Mouse (Mus musculus) thymus, adult 2 months (tissue): ENCODE measurements around the gene Tenm2. TPM values are rescaled to one million over a fixed set of nuclear protein-coding genes. Genes with fewer than 3 reads are reported as not detected.

Experiments used
- DNase-seq: peaks from one replicate; pipeline ENCODE4 v3.0.0; 2021
- H3K27ac ChIP-seq: fragments of 200-500 bp; 2 replicates; pipeline ENCODE4 v1.5.1; 2012; ENCODE audit warnings: low read length, control low read depth; ENCODE audit not compliant: control insufficient read depth, insufficient read depth
- H3K27me3 ChIP-seq: fragments of 200-500 bp; 2 replicates; pipeline ENCODE4 v1.6.1; 2012; ENCODE audit warnings: mild to moderate bottlenecking, low read length, moderate library complexity, mixed read lengths; ENCODE audit not compliant: control insufficient read depth, insufficient read depth
- H3K36me3 ChIP-seq: fragments of 200-500 bp; 2 replicates; pipeline ENCODE4 v1.6.1; 2012; ENCODE audit warnings: mild to moderate bottlenecking, low read length, moderate library complexity; ENCODE audit not compliant: control insufficient read depth, insufficient read depth
- H3K4me1 ChIP-seq: fragments of 200-500 bp; replicated peaks from 2 replicates; pipeline ENCODE4 v1.6.1; 2012; ENCODE audit warnings: low read length; ENCODE audit not compliant: control insufficient read depth, insufficient read depth
- H3K4me3 ChIP-seq: fragments of 200-500 bp; 2 replicates; pipeline ENCODE4 v1.5.1; 2012; ENCODE audit warnings: mild to moderate bottlenecking, low read length, control low read depth, moderate library complexity; ENCODE audit not compliant: control insufficient read depth, insufficient read depth
- CTCF ChIP-seq: fragments of 200-500 bp; IDR thresholded peaks from 2 replicates; pipeline ENCODE4 v1.5.1; 2012; ENCODE audit warnings: mild to moderate bottlenecking, control low read depth, low read length, moderate library complexity, borderline replicate concordance; ENCODE audit not compliant: control insufficient read depth, poor library complexity, insufficient read depth; ENCODE audit errors: extremely low read depth
- POLR2A ChIP-seq: fragments of 200-500 bp; IDR thresholded peaks from 2 replicates; pipeline ENCODE4 v1.6.1; 2012; ENCODE audit warnings: mild to moderate bottlenecking, low read length, control low read depth, moderate library complexity; ENCODE audit not compliant: control insufficient read depth, poor library complexity, insufficient read depth; ENCODE audit errors: extremely low read depth
- WGBS: fragments of 180-500 bp; shearing (Covaris S2); methylation state at CpG from one replicate; pipeline ENCODE4 v1.1.7; 2018; 5-methylcytosine and 5-hydroxymethylcytosine counted together
- polyA plus RNA-seq: library from polyadenylated mRNA; depleted of rRNA; stranded (reverse); fragments of >200 nt; gene quantifications from 2 replicates; pipeline ENCODE4 v1.2.3, GENCODE M21; 2012

Gene Tenm2
- polyA plus RNA-seq, 1 experiment, result 0.70 TPM

DNA sequence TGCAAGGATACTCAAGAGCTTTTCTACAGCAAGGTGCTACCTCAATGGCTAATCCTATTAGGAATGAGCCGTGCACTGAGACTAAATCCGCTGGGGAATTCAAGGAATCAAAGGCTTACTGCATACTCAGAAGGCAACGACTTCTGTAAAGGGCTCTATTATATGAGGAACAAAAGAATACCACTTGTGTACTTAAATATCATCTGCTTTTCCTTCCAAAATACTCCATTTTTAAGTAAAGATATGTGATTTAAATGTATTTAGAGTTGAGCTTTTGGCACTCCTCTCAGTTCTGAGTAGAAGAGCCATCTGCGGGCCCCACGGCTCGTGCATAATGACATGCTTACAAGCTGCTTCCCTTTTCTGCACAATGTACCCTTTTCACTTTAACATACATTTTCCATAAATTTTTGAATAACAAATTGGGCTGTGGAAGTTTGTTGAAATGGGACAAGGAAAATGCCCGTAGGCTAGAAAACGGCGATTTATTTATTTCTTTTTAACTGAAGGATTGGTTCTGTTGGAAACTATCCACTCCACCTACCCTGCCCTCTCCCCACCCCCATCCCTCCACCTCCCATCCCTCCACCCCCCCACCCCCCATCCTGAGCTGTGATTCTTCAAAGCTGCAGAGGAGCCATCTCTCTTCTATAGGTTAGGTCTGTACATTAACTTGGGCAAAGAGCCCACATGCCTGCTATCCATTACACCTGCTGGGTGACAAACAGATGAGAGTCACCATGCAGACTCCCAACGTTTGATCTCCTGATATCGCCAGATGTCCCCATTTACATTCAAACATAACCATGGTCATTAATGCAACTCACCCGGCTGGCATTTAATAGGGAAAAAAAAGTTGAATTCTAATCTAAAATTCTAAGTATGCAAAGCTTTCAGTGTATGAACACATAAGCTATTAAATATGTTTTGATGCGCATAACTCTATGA is 81.6 kb downstream of the Tenm2 start:
- H3K36me3 ChIP-seq, result no peaks in the 10 kb centered on the region
- no peak for DNase-seq
- H3K4me3 ChIP-seq, result no peak overlapping the region
- 58% methylated on average over 13 of the region's 13 CpGs for WGBS
- no peaks in the 10 kb centered on the region for H3K27me3 ChIP-seq
- H3K4me1 ChIP-seq, result no peaks in the 10 kb centered on the region
- TF ChIP-seq CTCF, result no peak
- TF ChIP-seq POLR2A, result no peak
- H3K27ac ChIP-seq, result no peak overlapping the region

DNA sequence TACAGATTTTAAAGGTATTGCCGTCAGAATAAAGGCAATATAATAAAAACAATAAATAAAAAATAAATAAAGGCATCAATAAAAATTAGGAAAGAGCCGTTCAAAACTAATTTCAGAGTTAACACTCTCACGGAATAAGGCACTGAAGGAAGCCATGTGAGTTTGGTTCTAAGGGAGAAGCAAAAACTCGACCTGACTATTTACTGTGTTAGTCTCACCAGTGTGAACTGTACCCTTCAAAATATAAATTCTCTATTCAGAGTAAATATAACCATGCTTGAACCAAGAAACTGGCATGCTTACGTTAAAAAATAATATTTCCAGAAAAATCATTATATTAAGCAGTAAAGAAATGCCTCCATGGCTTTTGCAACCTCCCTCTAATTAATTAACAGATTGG is 82.4 kb downstream of the Tenm2 start:
- H3K4me1 ChIP-seq, result no peaks in the 10 kb centered on the region
- no peak overlapping the region for H3K27ac ChIP-seq
- H3K36me3 ChIP-seq, result no peaks in the 10 kb centered on the region
- H3K4me3 ChIP-seq, result no peak overlapping the region
- no peaks in the 10 kb centered on the region for H3K27me3 ChIP-seq
- no peak for TF ChIP-seq CTCF
- no peak for TF ChIP-seq POLR2A
- WGBS, result 74% methylated on average over 5 of the region's 5 CpGs
- DNase-seq, result no peak

DNA sequence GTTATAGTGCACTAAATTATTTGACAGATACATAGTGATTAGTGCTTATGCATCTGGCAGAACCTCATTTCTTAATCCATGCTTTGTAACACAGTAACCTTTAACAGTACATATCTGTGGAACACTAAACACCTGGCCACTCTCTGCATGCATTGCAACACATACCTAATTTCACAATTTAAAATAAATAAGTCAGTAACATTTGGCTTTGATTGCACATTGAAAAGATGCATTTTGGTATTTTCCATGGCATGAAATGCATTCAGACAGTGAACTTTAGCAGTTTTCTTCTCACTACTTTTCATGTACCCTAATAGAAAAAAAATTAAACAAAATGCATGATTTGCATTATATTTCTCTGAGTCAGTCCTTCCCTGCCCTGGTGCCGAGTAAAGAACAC is 85.8 kb downstream of the Tenm2 start:
- no peak for DNase-seq
- WGBS, result 88% methylated on average over 1 of the region's 1 CpGs
- TF ChIP-seq POLR2A, result no peak
- no peak for TF ChIP-seq CTCF

GRCm38 (mm10) chr11:37143996-37144395 is 91.8 kb downstream of the Tenm2 start:
- 70% methylated on average over 6 of the region's 6 CpGs for WGBS
- H3K36me3 ChIP-seq, result no peaks in the 10 kb centered on the region

More for the DNA sequence above, 85.8 kb downstream of the Tenm2 start:
- Histone ChIP-seq H3K4me1 (no peaks in the 10 kb centered on the region), H3K4me3 (no peak overlapping the region), H3K27me3 (no peaks in the 10 kb centered on the region), H3K36me3 (no peaks in the 10 kb centered on the region), H3K27ac (no peak overlapping the region)

DNA sequence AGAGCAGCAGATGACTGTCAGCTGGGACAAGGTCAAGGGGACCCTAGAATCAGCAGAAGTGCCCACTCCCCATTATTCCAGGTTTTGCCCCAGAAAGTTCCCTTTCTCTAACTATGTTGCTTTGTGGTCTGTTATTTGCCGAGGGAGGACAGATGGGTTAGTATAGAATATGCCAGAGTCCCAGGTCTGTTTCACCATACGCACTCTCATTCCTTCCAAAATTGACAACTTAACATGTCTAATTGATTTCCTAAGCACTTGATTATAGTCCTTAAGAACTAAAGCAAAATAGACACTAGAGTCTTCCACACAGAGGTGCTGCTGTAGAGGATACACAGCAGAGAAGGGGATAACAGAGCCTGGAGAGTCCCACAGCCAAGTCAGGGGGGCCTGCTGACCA is 92.3 kb downstream of the Tenm2 start:
- DNase-seq, result no peak
- no peak for TF ChIP-seq POLR2A
- no peak for TF ChIP-seq CTCF
- Histone ChIP-seq H3K27ac (no peak overlapping the region), H3K36me3 (no peaks in the 10 kb centered on the region), H3K27me3 (no peaks in the 10 kb centered on the region), H3K4me1 (no peaks in the 10 kb centered on the region), H3K4me3 (no peak overlapping the region)
- 93% methylated on average over 2 of the region's 2 CpGs for WGBS

More at GRCm38 (mm10) chr11:37143996-37144395, 91.8 kb downstream of the Tenm2 start:
- no peaks in the 10 kb centered on the region for H3K27me3 ChIP-seq
- TF ChIP-seq POLR2A (no peak), CTCF (no peak)
- no peak overlapping the region for H3K4me3 ChIP-seq
- no peak for DNase-seq
- H3K4me1 ChIP-seq, result no peaks in the 10 kb centered on the region
- no peak overlapping the region for H3K27ac ChIP-seq

DNA sequence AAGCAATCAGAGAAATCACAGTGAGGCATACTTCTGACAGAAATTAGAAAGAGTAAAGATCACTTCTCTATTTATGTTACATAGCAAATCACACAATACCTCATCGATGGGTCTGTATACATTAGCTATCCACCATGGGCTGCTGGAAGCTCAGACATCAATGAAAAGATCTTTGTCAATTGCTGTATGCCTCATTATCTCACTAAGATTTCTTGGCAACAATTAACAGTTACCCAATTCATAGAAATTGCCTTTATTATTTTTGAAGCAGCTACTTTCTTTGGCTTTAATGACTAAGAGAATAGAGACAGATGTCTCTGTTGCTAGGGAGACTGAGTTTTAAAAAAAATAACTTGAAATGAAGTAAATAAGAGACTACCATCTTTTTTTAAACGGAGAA is 106.9 kb downstream of the Tenm2 start:
- Histone ChIP-seq H3K4me1 (no peaks in the 10 kb centered on the region), H3K4me3 (no peak overlapping the region), H3K27ac (no peak overlapping the region), H3K27me3 (no peaks in the 10 kb centered on the region), H3K36me3 (no peaks in the 10 kb centered on the region)
- DNase-seq, result no peak
- WGBS, result 91% methylated on average over 2 of the region's 2 CpGs
- TF ChIP-seq POLR2A (no peak), CTCF (no peak)
